Mouse (Mus musculus): ENCODE results near the gene Iffo2. TPM values are rescaled to one million over a fixed set of nuclear protein-coding genes. Genes with fewer than 3 reads are reported as not detected.

Gene Iffo2
- polyA plus RNA-seq, 2 experiments = 5.8 to 8.8 TPM

GRCm38 (mm10) chr4:139653238-139653637 is 122.9 kb downstream of the Iffo2 start, which contains the start of gene Tas1r2:
TSS of gene Tas1r2 (plus strand) at chr4:139653538.
- H3K4me1 ChIP-seq (ENCODE audit: control insufficient read depth, insufficient read depth, low read length) = no peaks in the 10 kb centered on the region
- H3K9ac ChIP-seq (ENCODE audit: low read depth, low read length, severe bottlenecking) = no peak within 1 kb of the TSS
- ATAC-seq (ENCODE audit: low FRiP score, low read depth) = no peak
- H3K9me3 ChIP-seq (ENCODE audit: control insufficient read depth, low read length) = no peaks in the 10 kb centered on the region
- H3K4me3 ChIP-seq (replicated peaks; ENCODE audit: low read length) = no peak within 1 kb of the TSS
- no peak for TF ChIP-seq POLR2A (IDR thresholded peaks at IDR 0.05; ENCODE audit: borderline replicate concordance, extremely low read depth, insufficient read depth, insufficient read length)
- H3K36me3 ChIP-seq (ENCODE audit: control insufficient read depth, insufficient read depth, low read length) = no peaks in the 10 kb centered on the region
- no peak within 1 kb of the TSS for H3K27ac ChIP-seq (replicated peaks; ENCODE audit: low read depth, low read length)
- H3K4me2 ChIP-seq (replicated peaks; ENCODE audit: low read depth, low read length, severe bottlenecking) = no peak within 1 kb of the TSS
- DNase-seq (ENCODE audit: low spot score) = no peak
- 82% methylated on average over 8 of the region's 8 CpGs for WGBS
- H3K27me3 ChIP-seq (ENCODE audit: control insufficient read depth, insufficient read depth, low read length) = no peaks in the 10 kb centered on the region

- no peak overlapping the region for H3K4me3 ChIP-seq (replicated peaks; ENCODE audit: low read length)
- no peak overlapping the region for H3K27ac ChIP-seq (replicated peaks; ENCODE audit: low read depth, low read length)
- H3K9ac ChIP-seq (ENCODE audit: low read depth, low read length, severe bottlenecking) = no peak overlapping the region
- no peak for ATAC-seq (ENCODE audit: low FRiP score, low read depth)
- no peak for TF ChIP-seq POLR2A (IDR thresholded peaks at IDR 0.05; ENCODE audit: borderline replicate concordance, extremely low read depth, insufficient read depth, insufficient read length)
- 84% methylated on average over 14 of the region's 14 CpGs for WGBS
- H3K9me3 ChIP-seq (ENCODE audit: control insufficient read depth, low read length) = 0 out of 2 replicates have a peak, but pooled peaks cover 2% of the 10 kb centered on the region
- DNase-seq (ENCODE audit: low spot score) = no peak
- H3K36me3 ChIP-seq (ENCODE audit: control insufficient read depth, insufficient read depth, low read length) = no peaks in the 10 kb centered on the region
- no peaks in the 10 kb centered on the region for H3K27me3 ChIP-seq (ENCODE audit: control insufficient read depth, insufficient read depth, low read length)
- H3K4me1 ChIP-seq (ENCODE audit: control insufficient read depth, insufficient read depth, low read length) = no peaks in the 10 kb centered on the region
- no peak overlapping the region for H3K4me2 ChIP-seq (replicated peaks; ENCODE audit: low read depth, low read length, severe bottlenecking)
These were observed 131.5 kb downstream of the Iffo2 start for GRCm38 (mm10) chr4:139661897-139662296.

GRCm38 (mm10) chr4:139667632-139668031 is 137.3 kb downstream of the Iffo2 start:
- 73% methylated on average over 6 of the region's 6 CpGs for WGBS
- H3K27ac ChIP-seq (replicated peaks; ENCODE audit: low read depth, low read length) = no peak overlapping the region
- no peaks in the 10 kb centered on the region for H3K9me3 ChIP-seq (ENCODE audit: control insufficient read depth, low read length)
- TF ChIP-seq POLR2A (IDR thresholded peaks at IDR 0.05; ENCODE audit: borderline replicate concordance, extremely low read depth, insufficient read depth, insufficient read length) = no peak
- no peak overlapping the region for H3K9ac ChIP-seq (ENCODE audit: low read depth, low read length, severe bottlenecking)
- DNase-seq (ENCODE audit: low spot score) = no peak
- no peaks in the 10 kb centered on the region for H3K36me3 ChIP-seq (ENCODE audit: control insufficient read depth, insufficient read depth, low read length)
- no peak for ATAC-seq (ENCODE audit: low FRiP score, low read depth)
- no peaks in the 10 kb centered on the region for H3K4me1 ChIP-seq (ENCODE audit: control insufficient read depth, insufficient read depth, low read length)
- H3K27me3 ChIP-seq (ENCODE audit: control insufficient read depth, insufficient read depth, low read length) = no peaks in the 10 kb centered on the region
- H3K4me2 ChIP-seq (replicated peaks; ENCODE audit: low read depth, low read length, severe bottlenecking) = no peak overlapping the region
- H3K4me3 ChIP-seq (replicated peaks; ENCODE audit: low read length) = no peak overlapping the region

GRCm38 (mm10) chr4:139669847-139670246 is 139.5 kb downstream of the Iffo2 start:
- Histone ChIP-seq H3K27me3 (ENCODE audit: control insufficient read depth, insufficient read depth, low read length) (no peaks in the 10 kb centered on the region), H3K36me3 (ENCODE audit: control insufficient read depth, insufficient read depth, low read length) (no peaks in the 10 kb centered on the region), H3K4me1 (ENCODE audit: control insufficient read depth, insufficient read depth, low read length) (no peaks in the 10 kb centered on the region), H3K4me2 (replicated peaks; ENCODE audit: low read depth, low read length, severe bottlenecking) (no peak overlapping the region), H3K9me3 (ENCODE audit: control insufficient read depth, low read length) (no peaks in the 10 kb centered on the region), H3K9ac (ENCODE audit: low read depth, low read length, severe bottlenecking) (no peak overlapping the region), H3K27ac (replicated peaks; ENCODE audit: low read depth, low read length) (no peak overlapping the region), H3K4me3 (replicated peaks; ENCODE audit: low read length) (no peak overlapping the region)
- DNase-seq (ENCODE audit: low spot score) (peak; percentile 66), ATAC-seq (ENCODE audit: low FRiP score, low read depth) (no peak)
- WGBS = 16% methylated on average over 6 of the region's 6 CpGs
- TF ChIP-seq POLR2A (IDR thresholded peaks at IDR 0.05; ENCODE audit: borderline replicate concordance, extremely low read depth, insufficient read depth, insufficient read length) = no peak

Small RNA genes within 50 kb of the gene (microRNA-seq; reads per million reads assigned to microRNA genes)
- not detected for gene Gm25571
- gene Mir7020 = not detected

Other genes starting within 250 kb of the Iffo2 start
- gene Pqlc2, start 219.8 kb upstream of the Iffo2 start, polyA plus RNA-seq (2012; rRNA removed) = 20.7 and 30.7 TPM in 2 replicates
- 12.9 and 15.4 TPM in 2 replicates for gene Pqlc2, start 219.8 kb upstream of the Iffo2 start, polyA plus RNA-seq (2014; fragmentation: Nextera tagmentation; extraction: Ambion mirVana)
- 28.5 and 38.8 TPM in 2 replicates for gene Akr7a5, start 219.8 kb upstream of the Iffo2 start, polyA plus RNA-seq (2012; rRNA removed)
- 84.8 and 98.0 TPM in 2 replicates for gene Akr7a5, start 219.8 kb upstream of the Iffo2 start, polyA plus RNA-seq (2014; fragmentation: Nextera tagmentation; extraction: Ambion mirVana)
- gene Mrto4, start 178.0 kb upstream of the Iffo2 start, polyA plus RNA-seq (2012; rRNA removed) = 59.0 and 66.7 TPM in 2 replicates
- gene Mrto4, start 178.0 kb upstream of the Iffo2 start, polyA plus RNA-seq (2014; fragmentation: Nextera tagmentation; extraction: Ambion mirVana) = 92.1 and 106 TPM in 2 replicates
- gene Emc1, start 178.0 kb upstream of the Iffo2 start, polyA plus RNA-seq (2012; rRNA removed) = 33.7 and 40.5 TPM in 2 replicates
- 12.6 and 13.4 TPM in 2 replicates for gene Emc1, start 178.0 kb upstream of the Iffo2 start, polyA plus RNA-seq (2014; fragmentation: Nextera tagmentation; extraction: Ambion mirVana)
- gene Ubr4, start 177.9 kb upstream of the Iffo2 start, polyA plus RNA-seq (2012; rRNA removed) = 159 and 188 TPM in 2 replicates
- gene Ubr4, start 177.9 kb upstream of the Iffo2 start, polyA plus RNA-seq (2014; fragmentation: Nextera tagmentation; extraction: Ambion mirVana) = 86.6 and 89.3 TPM in 2 replicates
- gene Gm21969, start 72.6 kb downstream of the Iffo2 start, polyA plus RNA-seq (2012; rRNA removed) = 0.03 TPM in 1 of 2 replicates, not detected in the other
- gene Gm21969, start 72.6 kb downstream of the Iffo2 start, polyA plus RNA-seq (2014; fragmentation: Nextera tagmentation; extraction: Ambion mirVana) = not detected in 2 replicates
- 21.9 and 25.6 TPM in 2 replicates for gene Aldh4a1, start 92.3 kb downstream of the Iffo2 start, polyA plus RNA-seq (2012; rRNA removed)
- 21.9 and 23.0 TPM in 2 replicates for gene Aldh4a1, start 92.3 kb downstream of the Iffo2 start, polyA plus RNA-seq (2014; fragmentation: Nextera tagmentation; extraction: Ambion mirVana)
- gene Tas1r2, start 123.0 kb downstream of the Iffo2 start, polyA plus RNA-seq (2012; rRNA removed) = 0.04 and 0.05 TPM in 2 replicates
- gene Tas1r2, start 123.0 kb downstream of the Iffo2 start, polyA plus RNA-seq (2014; fragmentation: Nextera tagmentation; extraction: Ambion mirVana) = not detected in 2 replicates

Data from limb, embryonic 14.5 days (tissue).